Mouse (Mus musculus) myocyte (in vitro differentiated cells): Measurements from ENCODE around the gene Rere.

Experiments used
- MAX ChIP-seq: IDR thresholded peaks from one replicate; pipeline ENCODE4 v1.6.1; 2011; ENCODE audit warnings: low read depth, mild to moderate bottlenecking, control low read depth
- MYOG ChIP-seq, 3 experiments: IDR thresholded peaks; one replicate each; pipeline ENCODE4 v1.6.1; 2011; ENCODE audit warnings: control low read depth in 2 of 3, low read depth in 2 of 3, mild to moderate bottlenecking in 2 of 3; ENCODE audit not compliant: insufficient read length in 2 of 3, control insufficient read depth in 1 of 3, insufficient read depth in 1 of 3
- POLR2A ChIP-seq: IDR thresholded peaks from one replicate; pipeline ENCODE4 v1.6.1; 2011; ENCODE audit warnings: low read depth, mild to moderate bottlenecking, control low read depth, moderate library complexity; ENCODE audit not compliant: insufficient read length
- TCF12 ChIP-seq: IDR thresholded peaks from one replicate; pipeline ENCODE4 v1.6.1; 2011; ENCODE audit warnings: mild to moderate bottlenecking, control low read depth; ENCODE audit not compliant: poor library complexity, insufficient read depth, severe bottlenecking
- USF1 ChIP-seq: IDR thresholded peaks from one replicate; pipeline ENCODE4 v1.6.1; 2011; ENCODE audit warnings: low read depth, mild to moderate bottlenecking, control low read depth, moderate library complexity

GRCm38 (mm10) chr4:150380273-150380672 is 98.8 kb downstream of the Rere start:
- no peak for TF ChIP-seq POLR2A
- no peak for TF ChIP-seq MAX
- no peak for TF ChIP-seq TCF12
- no peak for TF ChIP-seq USF1
- TF ChIP-seq MYOG (IDR thresholded peaks at IDR 0.05; ENCODE audit: control insufficient read depth in 1 of 3, insufficient read depth in 1 of 3, insufficient read length in 2 of 3, low read depth in 2 of 3), result no peak
